Mouse (Mus musculus) gastrocnemius, postnatal 10 days (tissue): ENCODE measurements at regions not wholly inside any gene's neighbourhood (a gene's known extent, or its start where the extent isn't known, plus 50 kb on each side); places are given as distances from the start of the nearest gene placed in this dataset.

Source experiments
- DNase-seq: peaks from one replicate; pipeline ENCODE4 v3.0.0; 2021; ENCODE audit warnings: mixed read lengths

DNA sequence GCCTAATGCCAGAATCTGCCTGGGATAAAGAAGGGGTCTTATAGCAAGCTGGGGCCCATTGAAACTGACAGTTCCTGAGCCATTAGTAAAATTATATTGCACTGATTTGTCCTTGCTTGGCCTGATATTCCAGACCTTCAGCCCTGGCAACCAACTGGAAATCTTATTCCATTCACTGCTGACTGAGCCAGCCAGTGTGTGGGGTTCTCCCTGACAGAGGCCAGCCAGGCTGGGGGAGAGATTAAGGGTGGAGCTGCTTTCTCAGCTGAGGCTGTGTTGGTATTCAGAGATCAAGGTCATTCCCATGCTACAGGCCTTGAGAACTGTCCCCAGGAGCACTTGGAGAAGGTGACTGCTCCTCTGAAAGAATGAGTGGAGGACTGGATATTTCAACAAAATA is 226.9 kb downstream of the Ar start:
- peak; percentile 6 for DNase-seq

DNA sequence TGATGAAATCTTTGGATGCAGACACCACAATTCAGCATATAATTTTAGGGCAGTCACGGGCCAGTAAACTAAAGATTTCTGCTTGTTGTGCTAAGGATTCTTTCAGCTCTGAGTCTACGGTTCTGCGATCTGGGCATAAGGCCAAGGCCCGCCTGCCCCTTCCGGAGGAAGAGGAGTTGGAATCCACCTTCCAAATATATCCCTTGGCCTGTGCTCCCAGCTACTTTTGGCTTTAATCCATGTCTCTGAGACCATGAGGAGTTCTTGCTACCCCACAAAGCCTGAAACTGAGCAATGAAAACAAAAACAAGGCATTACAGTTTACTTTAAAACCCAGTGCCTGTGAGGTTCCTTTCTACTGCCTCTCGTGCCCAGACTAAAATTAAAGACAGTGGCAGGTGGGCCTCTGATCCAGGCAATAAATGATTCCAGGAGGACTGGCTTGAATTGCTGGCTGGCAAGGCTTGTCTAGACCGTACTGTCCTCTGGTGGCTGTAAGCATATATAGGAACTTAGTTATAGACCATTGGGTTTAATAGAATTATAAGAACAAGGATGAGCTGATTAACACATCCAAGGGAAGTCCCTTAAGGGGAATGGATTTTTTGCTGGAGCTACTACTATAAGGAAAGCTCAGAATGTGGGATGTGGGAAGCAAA is 231.8 kb downstream of the Ar start:
- peak; percentile 62 for DNase-seq

DNA sequence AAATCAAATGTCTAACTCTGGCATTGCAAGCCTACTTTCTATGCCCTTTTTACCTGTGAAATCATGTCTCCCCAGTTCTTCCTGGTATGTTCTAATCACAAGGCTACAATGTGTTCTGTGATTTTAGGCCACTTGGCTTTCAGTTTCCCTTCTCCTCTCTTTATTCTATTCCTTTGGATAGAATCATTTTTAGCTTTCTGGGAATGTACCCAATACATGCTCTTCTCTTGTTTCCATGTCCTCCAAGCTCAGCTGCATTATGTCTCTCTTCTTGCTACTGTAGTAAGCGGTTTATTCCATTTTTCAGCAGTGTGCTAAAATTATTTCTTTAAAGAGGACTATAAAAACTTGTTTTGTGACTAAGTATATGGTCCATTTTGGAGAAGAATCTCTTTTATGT is 235.4 kb downstream of the Ar start:
- DNase-seq: no peak

DNA sequence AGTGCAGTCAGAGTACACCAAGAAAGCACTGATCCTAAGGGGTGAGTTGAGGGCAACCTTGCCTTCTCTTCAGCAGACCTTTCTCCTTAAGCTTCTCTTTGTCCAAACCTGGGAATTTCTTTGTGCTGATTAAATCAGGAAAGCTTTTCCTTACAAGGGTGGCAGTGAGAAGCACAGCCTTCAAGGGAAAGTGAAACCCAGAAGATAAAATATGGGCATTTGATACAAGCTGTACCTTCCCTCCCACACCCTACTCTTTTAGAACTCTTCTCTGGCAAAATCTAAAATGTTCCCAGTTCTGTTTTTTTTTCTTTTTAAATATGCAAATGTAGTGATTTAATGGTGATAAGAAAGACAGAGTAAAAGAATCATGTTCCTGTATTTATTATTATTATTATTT is 243.8 kb downstream of the Ar start:
- no peak for DNase-seq

DNA sequence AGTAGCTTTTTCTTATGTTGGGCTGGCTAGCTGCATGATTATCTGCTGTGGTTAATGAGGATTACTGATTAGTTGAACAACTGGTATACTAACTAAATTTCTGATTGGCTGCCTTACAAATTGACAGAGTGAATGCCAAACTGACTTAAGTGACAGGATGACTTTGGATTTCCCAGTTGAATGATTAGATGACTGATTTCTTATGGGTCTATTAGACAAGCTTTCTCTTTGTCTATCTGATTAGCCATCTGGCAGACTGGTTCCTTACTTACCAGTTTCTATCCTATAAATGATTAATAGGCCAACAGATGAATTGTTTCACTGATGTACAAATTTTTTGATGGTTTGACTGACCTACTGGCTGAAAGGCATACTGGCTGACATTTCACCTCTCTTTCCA is 260.5 kb downstream of the Ar start:
- no peak for DNase-seq

DNA sequence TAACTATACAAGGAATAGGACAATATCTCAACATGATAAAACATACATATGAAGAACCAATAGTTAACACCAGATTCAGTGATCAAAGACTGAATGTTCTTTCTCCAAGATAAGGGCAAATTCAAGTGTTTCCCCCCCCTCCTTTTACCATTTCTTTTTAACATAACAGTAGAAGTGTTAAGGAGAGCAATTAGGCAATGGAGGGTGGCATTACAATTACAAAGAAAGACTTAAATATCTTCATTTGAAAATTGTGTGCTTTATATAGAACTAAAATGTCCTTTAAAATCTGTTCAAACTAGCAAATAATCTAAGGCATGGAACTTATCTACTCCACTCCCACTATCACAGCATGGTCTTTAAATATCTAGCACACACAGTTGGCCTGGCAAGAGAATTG is 270.9 kb downstream of the Ar start:
- no peak for DNase-seq

DNA sequence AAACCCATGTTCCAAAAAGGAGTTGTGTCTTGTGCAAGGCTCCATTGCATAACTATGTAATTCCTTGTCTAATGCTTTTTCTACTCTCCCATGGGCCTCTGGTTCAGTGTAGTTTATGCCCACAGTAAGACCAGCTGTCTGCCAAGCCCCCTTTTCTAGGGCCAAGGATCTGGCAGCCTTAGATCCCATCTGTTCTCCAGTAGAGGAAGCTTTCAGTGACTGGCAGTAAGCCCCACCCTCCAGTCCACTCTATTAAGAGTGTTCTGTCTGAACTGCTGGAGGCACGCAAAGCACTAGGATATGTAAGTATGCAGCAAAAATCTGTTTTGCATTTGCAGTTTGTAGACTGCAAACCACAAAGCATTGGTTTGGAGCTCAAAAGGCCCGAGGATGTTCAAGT is 303.5 kb downstream of the Ar start:
- no peak for DNase-seq

DNA sequence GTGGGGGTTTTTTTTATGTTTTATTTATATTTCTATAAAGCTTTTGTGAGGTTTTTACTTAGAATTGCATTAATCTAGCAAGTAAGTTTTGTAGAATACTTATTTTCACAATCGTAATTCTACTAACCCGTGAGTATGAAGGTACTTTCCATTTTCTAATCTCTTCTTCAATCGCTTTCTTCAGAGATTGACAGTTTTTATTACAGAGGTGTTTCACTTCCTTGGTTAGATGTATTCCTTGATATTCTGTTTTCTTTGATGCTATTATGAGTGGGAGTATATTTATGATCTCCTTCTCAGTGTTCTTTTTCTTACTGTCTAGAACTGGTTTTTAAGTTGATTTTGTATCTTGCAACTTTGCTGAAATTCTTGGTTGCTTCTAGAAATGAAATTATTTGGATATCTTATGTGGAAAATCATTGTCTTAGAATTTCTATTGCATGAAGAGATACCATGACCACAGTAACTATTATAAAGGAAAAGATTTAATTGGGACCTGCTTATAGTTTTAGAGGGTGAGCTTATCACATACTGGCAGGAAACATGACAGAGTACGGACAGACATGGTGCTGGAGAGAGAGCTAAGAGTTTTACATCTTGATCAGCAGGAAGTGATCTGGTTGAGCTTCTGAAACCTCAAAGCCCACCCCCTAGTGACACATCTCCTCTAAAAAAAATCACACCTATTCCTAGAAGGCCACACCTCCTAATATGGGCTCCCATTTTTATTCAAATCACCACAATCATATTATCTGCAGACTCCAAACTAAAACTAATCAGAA is 328.1 kb downstream of the Ar start:
- DNase-seq: no peak
